Mouse (Mus musculus) megakaryocyte, embryonic 14.5 days (primary cell): Measurements from ENCODE around the gene Lysmd4.

Source experiments
- FLI1 ChIP-seq: IDR thresholded peaks from 2 replicates; pipeline ENCODE4 v1.6.1; 2012; ENCODE audit warnings: low read length, inconsistent platforms, mixed read lengths
- GATA1 ChIP-seq: IDR thresholded peaks from 3 replicates; pipeline ENCODE4 v1.6.1; 2012; ENCODE audit warnings: mixed read lengths, low read length, inconsistent platforms, borderline replicate concordance

- no peak for TF ChIP-seq GATA1
- TF ChIP-seq FLI1: no peak
Measured at GRCm38 (mm10) chr7:67229701-67230100, 7.4 kb downstream of the Lysmd4 start.
